Mouse (Mus musculus) hindbrain, embryonic 13.5 days (tissue): ENCODE data around the gene Mad2l2. TPM values are rescaled to one million over a fixed set of nuclear protein-coding genes. Genes with fewer than 3 reads are reported as not detected.
"Not testable (repeated sequence)": the region's sequence is repeated elsewhere in the genome, so short reads cannot be mapped to it uniquely, and the experiment has no call there.

Experiments
- ATAC-seq: fragments of 200-750 bp; cut with Nextera tagmentation; 2 replicates; pipeline ENCODE4 v1.8.0; 2017; ENCODE audit warnings: moderate TSS enrichment; ENCODE audit not compliant: low FRiP score
- H3K27ac ChIP-seq: fragments of 300-500 bp; sonication (generic); 2 replicates; pipeline ENCODE4 v1.5.1; 2015; ENCODE audit warnings: inconsistent platforms, mild to moderate bottlenecking, moderate library complexity
- H3K27me3 ChIP-seq: fragments of 300-500 bp; sonication (generic); 2 replicates; pipeline ENCODE4 v1.6.1; 2015; ENCODE audit warnings: mild to moderate bottlenecking, inconsistent platforms
- H3K36me3 ChIP-seq: fragments of 300-500 bp; sonication (generic); 2 replicates; pipeline ENCODE4 v1.6.1; 2015; ENCODE audit warnings: mild to moderate bottlenecking, inconsistent platforms
- H3K4me1 ChIP-seq: fragments of 300-500 bp; sonication (generic); replicated peaks from 2 replicates; pipeline ENCODE4 v1.6.1; 2015; ENCODE audit warnings: inconsistent platforms
- H3K4me2 ChIP-seq: fragments of 300-500 bp; sonication (generic); 2 replicates; pipeline ENCODE4 v1.6.1; 2015; ENCODE audit warnings: inconsistent platforms, mild to moderate bottlenecking, moderate library complexity
- H3K4me3 ChIP-seq: fragments of 300-500 bp; sonication (generic); 2 replicates; pipeline ENCODE4 v1.5.1; 2015; ENCODE audit warnings: mild to moderate bottlenecking, inconsistent platforms
- H3K9ac ChIP-seq: fragments of 300-500 bp; sonication (generic); 2 replicates; pipeline ENCODE4 v1.6.1; 2015; ENCODE audit warnings: mild to moderate bottlenecking, inconsistent platforms
- H3K9me3 ChIP-seq: fragments of 300-500 bp; sonication (generic); 2 replicates; pipeline ENCODE4 v1.6.1; 2016; ENCODE audit warnings: inconsistent platforms
- WGBS: fragments of 180-500 bp; shearing (Covaris S2); methylation state at CpG from one replicate; pipeline ENCODE4 v1.1.7; 2015; 5-methylcytosine and 5-hydroxymethylcytosine counted together
- microRNA-seq: library from miRNA; unstranded; fragments of <30 nt; microRNA quantifications from one replicate; pipeline ENCODE4, GENCODE M21; 2016
- polyA plus RNA-seq: library from polyadenylated mRNA; unstranded; fragments of >200 nt; fragmentation: Nextera tagmentation; extraction: Ambion mirVana; gene quantifications from 2 replicates; pipeline ENCODE4 v1.2.1, GENCODE M21; 2015

The Mad2l2 gene
- polyA plus RNA-seq, 1 experiment from 2014 or later = 118 TPM

DNA sequence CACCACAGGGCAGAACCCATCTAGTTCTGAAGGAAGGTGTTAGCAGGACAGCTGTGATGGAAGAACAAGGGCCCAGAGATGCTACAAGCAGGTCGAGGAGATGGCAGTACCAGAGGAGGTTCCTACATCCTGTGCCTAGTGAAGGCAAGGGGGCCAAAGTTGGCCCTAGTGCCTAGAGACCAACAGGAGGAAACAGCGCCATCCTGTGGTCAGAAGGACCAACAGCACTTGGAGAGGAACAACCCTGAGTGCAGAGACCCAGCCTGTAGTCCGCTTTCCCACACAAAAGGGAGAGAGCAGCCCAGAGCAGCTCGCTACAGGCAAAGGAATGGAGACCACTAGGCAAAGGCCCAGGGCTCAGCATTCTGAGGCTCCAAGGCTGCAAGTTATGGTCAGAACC is 55.6 kb downstream of the Mad2l2 start:
- no peaks in the 10 kb centered on the region for H3K9me3 ChIP-seq
- no peak overlapping the region for H3K4me2 ChIP-seq
- H3K27ac ChIP-seq = no peak overlapping the region
- ATAC-seq = no peak
- H3K4me3 ChIP-seq = no peak overlapping the region
- WGBS = 73% methylated on average over 4 of the region's 4 CpGs
- H3K4me1 ChIP-seq = peaks cover 13% of the 10 kb centered on the region; the same call in 1 of the 2 replicates
- H3K9ac ChIP-seq = no peak overlapping the region
- 0 out of 2 replicates have a peak, but pooled peaks cover 3% of the 10 kb centered on the region for H3K27me3 ChIP-seq
- H3K36me3 ChIP-seq = no peaks in the 10 kb centered on the region

DNA sequence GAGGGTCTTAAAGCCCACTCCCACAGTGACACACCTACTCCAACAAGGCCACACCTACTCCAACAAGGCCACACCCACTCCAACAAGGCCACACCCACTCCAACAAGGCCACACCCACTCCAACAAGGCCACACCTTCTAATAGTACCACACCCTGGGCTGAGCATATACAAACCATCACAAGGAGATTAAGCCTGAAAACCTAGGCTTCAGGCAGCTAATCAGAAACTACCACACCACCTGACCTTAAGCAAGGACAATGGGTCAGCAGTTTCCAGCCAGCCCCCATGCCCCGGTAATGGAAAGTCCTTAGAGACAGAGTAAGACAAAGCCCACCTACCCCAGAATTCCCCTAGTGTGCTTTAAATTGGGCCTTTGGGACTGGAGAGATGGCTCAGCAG is 58.6 kb downstream of the Mad2l2 start:
- ATAC-seq, H3K27me3 ChIP-seq, H3K4me3 ChIP-seq, H3K9me3 ChIP-seq, H3K27ac ChIP-seq, H3K36me3 ChIP-seq, H3K9ac ChIP-seq, H3K4me2 ChIP-seq: not testable (repeated sequence)
- WGBS = 97% methylated on average over 1 of the region's 1 CpGs
- H3K4me1 ChIP-seq = peaks cover 16% of the 10 kb centered on the region

DNA sequence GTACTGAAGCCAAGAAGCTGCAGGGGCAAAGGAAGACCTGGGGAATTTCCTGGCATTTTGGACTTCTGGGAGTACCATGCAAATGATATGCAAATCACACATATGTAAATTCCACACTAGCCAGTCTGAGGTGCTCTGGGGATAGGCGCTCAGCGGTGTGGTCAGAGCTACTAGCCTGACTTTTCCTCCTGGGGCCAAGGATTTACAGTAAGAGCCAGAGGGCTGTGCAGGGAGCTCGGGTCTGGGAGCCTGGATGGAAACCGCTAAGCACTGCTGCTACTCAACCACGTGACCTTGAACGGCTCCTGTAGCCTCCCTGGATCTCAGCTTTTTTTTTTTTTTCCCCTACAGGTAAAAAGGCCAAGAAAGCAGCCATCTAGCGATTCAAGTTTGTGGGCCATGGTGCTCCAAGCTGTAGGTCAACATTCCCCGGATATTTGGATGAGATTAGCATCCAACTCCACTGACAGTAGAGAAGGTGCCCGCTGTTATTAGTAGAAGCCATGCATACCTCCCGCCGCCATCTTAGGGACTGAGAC is 62.6 kb downstream of the Mad2l2 start:
- Histone ChIP-seq H3K4me1 (peaks cover 12% of the 10 kb centered on the region), H3K4me2 (no peak overlapping the region), H3K4me3 (no peak overlapping the region), H3K9ac (no peak overlapping the region), H3K36me3 (no peaks in the 10 kb centered on the region), H3K27ac (no peak overlapping the region), H3K27me3 (0 out of 2 replicates have a peak, but pooled peaks cover under 1% of the 10 kb centered on the region), H3K9me3 (no peaks in the 10 kb centered on the region)
- 34% methylated on average over 11 of the region's 11 CpGs for WGBS
- no peak for ATAC-seq

DNA sequence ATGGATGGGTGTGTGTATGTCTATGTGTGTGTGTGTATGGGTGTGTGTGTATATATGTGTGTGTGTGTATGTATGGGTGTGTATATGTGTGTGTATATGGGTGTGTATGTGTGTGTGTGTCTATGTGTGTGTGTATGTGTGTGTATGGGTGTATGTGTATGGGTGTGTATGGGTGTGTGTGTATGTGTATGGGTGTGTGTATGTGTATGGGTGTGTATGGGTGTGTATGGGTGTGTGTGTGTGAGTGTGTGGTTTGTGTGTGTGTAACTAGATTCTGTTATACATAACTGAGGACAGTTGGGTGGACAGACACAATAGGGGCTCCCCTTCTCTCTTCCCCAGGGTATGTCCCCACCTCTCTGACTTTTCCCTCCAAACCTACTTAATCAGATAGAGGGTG is 64.2 kb downstream of the Mad2l2 start:
- ATAC-seq = no peak
- no peaks in the 10 kb centered on the region for H3K9me3 ChIP-seq
- H3K36me3 ChIP-seq = no peaks in the 10 kb centered on the region
- no peaks in the 10 kb centered on the region for H3K27me3 ChIP-seq
- H3K4me3 ChIP-seq = no peak overlapping the region
- no peak overlapping the region for H3K9ac ChIP-seq
- peaks cover 26% of the 10 kb centered on the region for H3K4me1 ChIP-seq
- no peak overlapping the region for H3K4me2 ChIP-seq
- H3K27ac ChIP-seq = no peak overlapping the region

Small RNAs within 50 kb of the gene (microRNA-seq; reads per million reads assigned to microRNA genes)
- not detected for gene Mir7022

Other genes starting within 250 kb of the Mad2l2 start
- gene Mfn2, start 225.7 kb upstream of the Mad2l2 start, polyA plus RNA-seq = 82.6 and 86.9 TPM in 2 replicates
- gene Plod1, start 193.6 kb upstream of the Mad2l2 start, polyA plus RNA-seq = 26.6 and 28.1 TPM in 2 replicates
- gene 2510039O18Rik, start 189.5 kb upstream of the Mad2l2 start, polyA plus RNA-seq = 12.6 and 13.0 TPM in 2 replicates
- gene Nppb, start 144.6 kb upstream of the Mad2l2 start, polyA plus RNA-seq = 0.30 TPM in 1 of 2 replicates, not detected in the other
- gene Nppa, start 129.7 kb upstream of the Mad2l2 start, polyA plus RNA-seq = 3.9 and 5.2 TPM in 2 replicates
- gene Clcn6, start 91.6 kb upstream of the Mad2l2 start, polyA plus RNA-seq = 30.7 and 32.8 TPM in 2 replicates
- 22.1 and 22.3 TPM in 2 replicates for gene Mthfr, start 91.3 kb upstream of the Mad2l2 start, polyA plus RNA-seq
- gene Agtrap, start 42.4 kb upstream of the Mad2l2 start, polyA plus RNA-seq = 7.6 and 8.4 TPM in 2 replicates
- gene Draxin, start 314 bp downstream of the Mad2l2 start, polyA plus RNA-seq = 17.2 and 20.9 TPM in 2 replicates
- 15.7 and 16.0 TPM in 2 replicates for gene Fbxo6, start 21.8 kb downstream of the Mad2l2 start, polyA plus RNA-seq
- 91.2 and 98.2 TPM in 2 replicates for gene Fbxo44, start 30.1 kb downstream of the Mad2l2 start, polyA plus RNA-seq
- 5.3 and 7.1 TPM in 2 replicates for gene Fbxo2, start 30.2 kb downstream of the Mad2l2 start, polyA plus RNA-seq
- 14.8 and 15.4 TPM in 2 replicates for gene Disp3, start 157.6 kb downstream of the Mad2l2 start, polyA plus RNA-seq